In genomic region chr15:78623426-78623825, GRCm38 (mm10) we compare ENCODE assay signal across 9 mouse cellular contexts. TPM values are rescaled to one million over a fixed set of nuclear protein-coding genes. Genes with fewer than 3 reads are reported as not detected.
A peak's percentile ranks its signal among the peaks of the same experiment; 100 is the strongest.
DNase-seq lines count a peak whose midpoint lies in the region; ATAC-seq lines count a peak whose summit lies in the region.
"Had no signal": no experiment of that assay in that cellular context is flagged by ENCODE, and none has a peak within 500 bp of the region (broad histone marks: within the 10 kb centered on the region; RNA-seq: fewer than 3 reads in every experiment).

No protein-coding gene starts in this region.

- no peak overlapping the region for H3K27ac ChIP-seq in kidney, embryonic 16.5 days (ENCODE audit: low read length)
- 0 out of 2 replicates have a peak overlapping the region, but pooled peaks have one; percentile 69 for H3K27ac ChIP-seq in forebrain, embryonic 14.5 days (ENCODE audit: low read depth, low read length)
- no peak overlapping the region for H3K27ac ChIP-seq in limb, embryonic 10.5 days
- H3K27ac ChIP-seq: embryonic facial prominence, embryonic 13.5 days had no signal

- WGBS in kidney, embryonic 16.5 days: 12% methylated on average over 5 of the region's 5 CpGs
- WGBS in forebrain, embryonic 14.5 days: 9% methylated on average over 5 of the region's 5 CpGs
- 19% methylated on average over 5 of the region's 5 CpGs for WGBS in limb, embryonic 10.5 days

- no peak overlapping the region for H3K4me3 ChIP-seq in kidney, embryonic 16.5 days (ENCODE audit: low read length)
- H3K4me3 ChIP-seq in forebrain, embryonic 14.5 days (ENCODE audit: low read depth, low read length): no peak overlapping the region
- no peak overlapping the region for H3K4me3 ChIP-seq in limb, embryonic 10.5 days
- H3K4me3 ChIP-seq: embryonic facial prominence, embryonic 13.5 days had no signal

- DNase-seq in kidney, adult 18-20 months: peak; percentile 80
- DNase-seq in c-Kit-positive CD71-negative TER-119-negative erythroid progenitor cells, embryonic 14.5 days (ENCODE audit: low read depth): peak; percentile 40
- peak; percentile 80 for DNase-seq in forebrain, embryonic 14.5 days (ENCODE audit: low spot score)
- DNase-seq in induced T-regulatory cell, adult 2 months (ENCODE audit: low read depth): peak; percentile 82
- peak; percentile 74 for DNase-seq in limb, embryonic 10.5 days (ENCODE audit: low spot score)
- peak; percentile 79 for DNase-seq in neural tube, embryonic 10.5 days (ENCODE audit: extremely low spot score, low spot score)
- peak; percentile 62 to 84 for DNase-seq in spleen, postnatal 4 days (ENCODE audit: low spot score in 2 of 2)

- no peaks in the 10 kb centered on the region for H3K9me3 ChIP-seq in kidney, embryonic 16.5 days (ENCODE audit: low read length)
- H3K9me3 ChIP-seq in forebrain, embryonic 14.5 days (replicated peaks; ENCODE audit: control insufficient read depth, low read length): no peaks in the 10 kb centered on the region
- H3K9me3 ChIP-seq in limb, embryonic 10.5 days (replicated peaks): no peaks in the 10 kb centered on the region
- H3K9me3 ChIP-seq: embryonic facial prominence, embryonic 13.5 days had no signal

- H3K9ac ChIP-seq in kidney, embryonic 16.5 days (replicated peaks; ENCODE audit: low read length): no peak overlapping the region
- no peak overlapping the region for H3K9ac ChIP-seq in forebrain, embryonic 14.5 days (ENCODE audit: low read length)
- H3K9ac ChIP-seq: embryonic facial prominence, embryonic 13.5 days had no signal

- no peak overlapping the region for H3K4me2 ChIP-seq in kidney, embryonic 16.5 days (replicated peaks; ENCODE audit: low read depth, low read length)
- H3K4me2 ChIP-seq in forebrain, embryonic 14.5 days (ENCODE audit: low read length): no peak overlapping the region
- H3K4me2 ChIP-seq: embryonic facial prominence, embryonic 13.5 days had no signal

- no peak for ATAC-seq in kidney, embryonic 16.5 days (ENCODE audit: low FRiP score, low TSS enrichment)
- peak; percentile 58 for ATAC-seq in forebrain, embryonic 14.5 days

- no peaks in the 10 kb centered on the region for H3K27me3 ChIP-seq in kidney, embryonic 16.5 days (ENCODE audit: insufficient read depth, low read length)
- no peaks in the 10 kb centered on the region for H3K27me3 ChIP-seq in forebrain, embryonic 14.5 days (replicated peaks; ENCODE audit: control insufficient read depth, insufficient read depth, low read length)
- H3K27me3 ChIP-seq in limb, embryonic 10.5 days (ENCODE audit: low read depth, poor library complexity, severe bottlenecking): peaks cover 15% of the 10 kb centered on the region

- H3K36me3 ChIP-seq in kidney, embryonic 16.5 days (ENCODE audit: insufficient read depth, low read length): no peaks in the 10 kb centered on the region
- H3K36me3 ChIP-seq in forebrain, embryonic 14.5 days (ENCODE audit: control insufficient read depth, insufficient read depth, low read length): no peaks in the 10 kb centered on the region
- no peaks in the 10 kb centered on the region for H3K36me3 ChIP-seq in limb, embryonic 10.5 days
- H3K36me3 ChIP-seq: embryonic facial prominence, embryonic 13.5 days had no signal

- no peaks in the 10 kb centered on the region; the same call in 1 of the 2 replicates for H3K4me1 ChIP-seq in kidney, embryonic 16.5 days (ENCODE audit: insufficient read depth, low read length)
- peaks cover 4% of the 10 kb centered on the region; the same call in 1 of the 2 replicates for H3K4me1 ChIP-seq in forebrain, embryonic 14.5 days (ENCODE audit: control insufficient read depth, insufficient read depth, low read length)
- H3K4me1 ChIP-seq in limb, embryonic 10.5 days: 0 out of 2 replicates have a peak, but pooled peaks cover 3% of the 10 kb centered on the region

RNA-seq across cellular contexts. Expression of gene Cyth4, which starts 26.6 kb away (rescaled TPM):
- polyA plus RNA-seq in kidney, embryonic 16.5 days (2015; fragmentation: Nextera tagmentation; extraction: Ambion mirVana): 7.7 and 8.3 TPM in 2 replicates
- polyA plus RNA-seq in forebrain, embryonic 14.5 days (2014; fragmentation: Nextera tagmentation; extraction: Ambion mirVana): 2.4 and 2.7 TPM in 2 replicates
- polyA plus RNA-seq in limb, embryonic 10.5 days (2016; fragmentation: Nextera tagmentation; extraction: Ambion mirVana): 3.2 and 4.4 TPM in 2 replicates

RNA-seq across cellular contexts. Expression of gene Rac2, which starts 50.8 kb away (rescaled TPM):
- polyA plus RNA-seq in kidney, embryonic 16.5 days (2015; fragmentation: Nextera tagmentation; extraction: Ambion mirVana): 8.3 and 10.4 TPM in 2 replicates
- 3.5 and 5.9 TPM in 2 replicates for polyA plus RNA-seq in forebrain, embryonic 14.5 days (2014; fragmentation: Nextera tagmentation; extraction: Ambion mirVana)
- 4.3 and 4.4 TPM in 2 replicates for polyA plus RNA-seq in limb, embryonic 10.5 days (2016; fragmentation: Nextera tagmentation; extraction: Ambion mirVana)
